In the genomic region with DNA sequence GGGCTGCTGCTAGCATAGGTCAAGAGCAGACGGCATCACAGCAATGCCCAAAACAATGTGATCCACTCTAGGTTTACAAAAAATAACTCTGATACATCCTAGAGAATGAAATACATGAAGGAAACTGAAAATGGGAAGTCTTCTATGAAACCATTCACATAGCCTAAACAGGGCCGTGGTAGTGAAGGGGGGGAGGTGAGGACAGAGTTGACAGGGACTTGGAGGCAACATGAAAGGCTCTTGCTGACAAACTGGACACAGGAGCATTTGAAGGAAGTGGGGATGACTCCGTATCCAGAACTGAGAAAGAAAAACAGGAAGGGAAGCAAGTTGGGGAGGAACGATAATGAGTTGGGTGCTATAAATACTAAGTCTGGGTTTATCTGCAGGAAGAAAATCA, we compare ENCODE assay signal across 17 mouse cellular contexts.
"Had no signal": no experiment of that assay in that cellular context is flagged by ENCODE, and none has a peak within 500 bp of the region (broad histone marks: within the 10 kb centered on the region; RNA-seq: fewer than 3 reads in every experiment).

No protein-coding gene starts in this region.

- H3K27ac ChIP-seq: layer of hippocampus, adult 2 months; left cerebral cortex, adult 2 months; liver, embryonic 15.5 days; stomach, postnatal 0 days had no signal

- H3K4me2 ChIP-seq: liver, embryonic 15.5 days; midbrain, embryonic 11.5 days had no signal

- H3K4me3 ChIP-seq: layer of hippocampus, adult 2 months; left cerebral cortex, adult 2 months; liver, embryonic 15.5 days had no signal

- H3K36me3 ChIP-seq: liver, embryonic 15.5 days had no signal

- H3K9ac ChIP-seq: liver, embryonic 15.5 days had no signal

- DNase-seq: kidney, adult 18-20 months; kidney, adult 9 months; kidney, postnatal 14 days; layer of hippocampus, adult 9-11 months; lung, adult 2 months; lung, postnatal 14 days; lung, postnatal 4 days; midbrain, embryonic 14.5 days; thymus, adult 2 months; thymus, postnatal 14 days; thymus, postnatal 4 days had no signal

- ATAC-seq: intestine, embryonic 16.5 days had no signal

- H3K9me3 ChIP-seq: liver, embryonic 15.5 days had no signal
